Mouse (Mus musculus) ES-CJ7 (cell line): ENCODE measurements around the gene Ifit3.
"Not testable (repeated sequence)": the region's sequence is repeated elsewhere in the genome, so short reads cannot be mapped to it uniquely, and the experiment has no call there.

Experiments used
- DNase-seq: peaks from one replicate; pipeline ENCODE4 v3.0.0; 2011; ENCODE audit warnings: low read depth, low spot score

The Ifit3 gene

DNA sequence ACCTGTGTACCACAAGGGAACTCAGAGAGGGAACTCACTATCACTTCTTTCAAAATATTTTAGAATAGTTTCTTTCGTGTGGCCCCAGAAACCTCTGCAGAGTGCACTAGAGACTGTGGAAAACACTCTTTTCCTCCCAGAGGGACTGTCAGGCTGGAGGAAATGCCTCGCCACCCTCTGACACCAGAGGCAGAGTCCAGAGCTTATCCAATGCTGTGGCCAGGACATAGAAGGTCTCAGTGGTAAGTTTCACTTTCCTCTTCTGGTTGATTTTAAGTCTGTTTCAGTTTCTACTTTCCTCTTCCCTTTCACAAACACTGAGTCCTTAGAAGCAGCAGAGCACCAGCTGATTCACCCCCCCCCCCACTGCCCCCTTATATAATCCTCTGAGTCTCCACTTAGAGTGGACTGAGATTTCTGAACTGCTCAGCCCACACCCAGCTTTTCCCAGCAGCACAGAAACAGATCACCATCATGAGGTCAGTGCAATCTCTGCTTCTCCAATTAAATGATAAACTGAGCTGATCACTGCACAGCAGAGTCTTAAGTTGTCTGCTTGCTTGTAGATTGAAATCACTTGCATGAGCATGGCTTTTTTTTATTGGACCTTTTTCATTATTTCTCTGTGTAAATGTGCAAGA, at the start of gene Ifit3:
Gene Ifit3 (plus strand): TSS at position 406 of the 641 bp plus-strand sequence.
- DNase-seq = not testable (repeated sequence)

DNA sequence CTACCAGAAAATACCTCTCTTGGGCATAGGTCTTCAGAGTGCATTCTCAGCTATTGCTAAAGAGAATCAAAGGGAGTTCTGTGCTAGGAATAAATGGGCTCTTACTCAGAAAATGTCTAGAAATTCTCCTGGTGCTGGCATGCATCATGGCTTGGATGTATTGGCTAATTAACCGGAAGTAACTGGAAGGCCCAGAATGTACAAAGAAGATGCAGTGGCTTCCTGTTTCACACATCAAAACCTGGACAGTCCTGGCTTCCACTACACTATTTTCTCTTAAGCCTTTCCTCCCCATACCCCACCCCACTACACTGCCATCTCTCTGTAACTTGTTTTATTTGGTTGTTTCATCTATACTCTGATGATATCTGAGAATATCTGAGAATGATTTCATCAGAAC, 43.9 kb upstream of the Ifit3 start:
- no peak for DNase-seq

DNA sequence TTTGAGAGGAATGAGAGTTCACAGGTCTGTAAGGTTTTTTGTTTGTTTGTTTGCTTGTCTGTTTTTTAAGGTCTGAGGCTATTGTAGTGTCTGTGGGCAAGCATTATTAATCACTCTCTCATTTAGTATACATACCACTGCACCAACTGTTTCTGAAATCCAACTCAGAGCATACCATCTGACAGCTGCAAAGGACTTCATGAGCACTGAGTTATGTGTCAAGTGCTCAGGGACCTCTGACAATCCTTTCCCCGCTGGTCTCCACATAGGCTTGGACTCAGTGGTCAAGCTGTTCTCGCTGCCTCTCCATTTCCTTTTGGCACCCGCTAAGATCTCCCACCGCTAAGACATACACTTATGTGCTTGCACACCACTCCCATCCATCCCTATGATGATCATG, 37.1 kb upstream of the Ifit3 start:
- DNase-seq = no peak

DNA sequence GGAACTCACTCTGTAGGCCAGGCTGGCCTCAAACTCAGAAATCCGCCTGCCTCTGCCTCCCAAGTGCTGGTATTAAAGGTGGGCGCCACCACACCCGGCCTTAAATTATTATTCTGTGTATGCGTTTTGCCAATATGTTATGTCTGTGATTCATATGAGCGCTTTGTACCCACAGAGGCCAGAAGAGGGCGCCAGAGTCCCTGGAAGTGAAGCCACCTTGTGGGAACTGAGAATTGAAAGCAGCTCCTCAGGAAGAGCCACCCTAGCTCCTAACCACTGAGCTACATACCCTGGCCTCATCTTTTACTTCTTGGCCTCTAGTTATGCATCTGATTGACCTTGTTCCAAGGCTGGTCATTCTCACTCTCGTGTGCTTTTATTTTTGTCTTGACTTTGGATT, 35.4 kb upstream of the Ifit3 start:
- DNase-seq = peak; percentile 73

DNA sequence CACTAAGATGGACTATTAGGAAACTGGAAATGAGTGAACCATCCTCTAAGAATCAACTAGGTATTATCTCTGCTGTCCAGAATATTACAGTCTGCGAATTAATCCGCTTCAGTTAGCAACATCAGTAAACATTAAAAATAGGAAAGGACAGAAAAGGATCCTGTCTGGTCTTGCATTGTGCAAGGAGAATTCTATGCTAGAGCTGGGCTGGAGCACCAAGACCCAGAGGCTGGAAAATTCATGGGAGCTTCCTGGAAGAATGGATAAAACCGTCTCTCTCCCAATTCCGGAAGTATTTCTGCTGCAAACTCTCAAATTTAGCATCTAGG, 33.2 kb upstream of the Ifit3 start:
- DNase-seq = no peak

DNA sequence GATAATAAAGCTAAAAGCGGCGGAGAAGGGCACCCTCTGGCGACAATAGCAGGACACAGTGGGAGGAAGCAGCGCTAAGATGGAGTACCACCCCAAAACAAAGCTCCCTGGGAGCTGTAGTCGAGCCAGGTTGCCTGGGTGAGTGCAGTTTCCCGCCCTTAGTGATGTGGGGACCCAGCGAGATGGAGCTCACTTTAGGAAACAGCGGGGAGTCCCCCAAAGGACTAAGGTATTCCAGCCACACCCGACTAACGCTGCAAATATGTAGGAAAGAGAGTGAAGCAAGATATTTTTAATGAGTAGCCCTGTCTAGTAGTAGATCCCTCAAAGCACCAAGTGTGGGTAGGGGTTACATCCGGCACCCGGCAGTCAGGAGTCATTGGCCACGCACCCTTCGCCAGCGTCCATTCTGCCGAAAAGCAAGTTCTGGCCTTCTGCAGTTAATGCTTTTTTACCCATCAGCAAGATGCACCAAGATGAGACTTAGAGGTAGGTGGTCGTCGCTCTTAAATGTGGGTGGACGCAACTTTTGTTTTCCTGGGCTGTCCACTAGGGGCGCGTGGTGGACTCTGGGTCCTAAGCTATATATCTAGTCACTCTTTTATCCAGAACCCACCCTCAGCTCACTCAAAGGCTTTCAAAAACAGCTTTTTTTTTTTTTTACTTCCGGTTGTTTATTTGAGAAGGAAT, 32.7 kb upstream of the Ifit3 start, which contains the start of gene Ifit2:
Gene Ifit2 (plus strand): TSS at position 161 of the 690 bp plus-strand sequence.
- peak; percentile 77 for DNase-seq

DNA sequence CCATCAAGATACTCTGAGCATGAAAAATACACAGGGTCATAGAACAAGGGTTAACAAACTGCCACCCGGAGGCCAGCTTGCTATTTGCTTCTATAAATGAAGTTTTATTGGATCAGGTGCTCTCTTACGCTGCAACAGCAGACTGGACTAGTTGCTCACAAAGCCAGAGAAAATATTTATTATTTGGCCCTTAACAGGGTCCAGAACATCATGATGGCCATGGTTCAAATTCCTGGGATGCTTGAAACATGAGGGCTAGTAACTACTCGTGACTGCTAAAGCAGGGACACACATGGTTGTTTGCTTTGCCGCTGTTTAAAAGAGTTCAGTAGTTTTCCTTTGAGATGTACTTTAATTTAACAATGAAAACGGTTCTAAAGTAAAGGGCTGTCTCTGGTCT, 31.4 kb upstream of the Ifit3 start:
- DNase-seq = no peak

DNA sequence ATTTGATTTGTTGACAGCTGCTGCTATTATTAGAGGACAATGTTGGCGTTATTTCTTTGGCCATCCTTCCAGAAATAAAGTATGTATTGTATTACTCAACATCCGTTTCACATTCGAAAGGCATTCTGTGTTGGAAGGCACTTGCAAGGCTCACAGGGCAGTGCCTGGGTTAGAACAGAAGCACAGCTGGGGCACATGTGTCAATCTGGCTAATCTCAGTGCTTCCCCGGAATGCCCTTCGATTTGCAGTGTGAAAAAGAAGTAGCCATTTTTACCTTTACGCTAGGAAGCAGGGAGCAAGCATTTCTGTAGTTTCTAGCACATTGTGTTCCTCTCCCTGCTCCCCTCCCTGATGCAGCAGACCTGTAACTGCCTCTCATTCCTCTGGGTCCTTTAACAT, 30.3 kb upstream of the Ifit3 start:
- DNase-seq = no peak

DNA sequence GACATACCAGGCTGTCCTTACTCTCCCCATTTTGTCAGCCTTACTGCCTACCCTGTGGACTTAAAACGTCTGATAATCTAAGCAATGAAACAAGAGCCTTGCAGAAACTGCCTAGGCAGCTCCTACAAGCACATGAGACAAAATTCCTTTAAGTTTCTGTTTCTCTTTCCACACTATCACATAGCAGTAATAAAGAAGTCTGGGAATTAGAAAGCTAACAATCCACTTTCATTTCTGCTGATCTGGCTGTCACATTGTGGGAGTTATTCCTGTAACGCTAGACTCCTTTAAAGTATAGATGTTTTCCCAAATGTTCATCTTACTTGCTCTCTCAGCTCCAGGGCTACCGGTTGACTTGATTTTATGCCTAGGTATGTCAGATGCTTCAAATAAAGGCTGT, 29.8 kb upstream of the Ifit3 start:
- DNase-seq = no peak

DNA sequence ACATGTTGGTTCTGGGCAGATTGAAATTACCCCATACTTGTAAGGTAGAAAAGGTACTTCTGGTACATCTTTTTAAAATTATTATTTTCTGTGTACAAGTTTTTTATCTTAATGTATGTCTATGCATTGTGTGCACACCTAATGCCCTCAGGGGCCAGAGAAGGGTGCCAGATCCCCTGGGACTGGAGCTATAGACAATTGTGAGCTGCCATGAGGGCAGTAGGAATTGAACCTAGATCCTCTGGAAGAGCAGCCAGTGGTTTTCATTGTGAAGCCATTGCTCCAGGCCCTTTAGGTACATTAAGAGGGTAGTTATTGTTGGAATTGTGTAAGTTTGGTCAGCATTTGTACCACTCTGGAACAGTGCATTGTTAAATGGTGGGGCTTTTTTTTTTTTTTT, 29.3 kb upstream of the Ifit3 start:
- DNase-seq = no peak

DNA sequence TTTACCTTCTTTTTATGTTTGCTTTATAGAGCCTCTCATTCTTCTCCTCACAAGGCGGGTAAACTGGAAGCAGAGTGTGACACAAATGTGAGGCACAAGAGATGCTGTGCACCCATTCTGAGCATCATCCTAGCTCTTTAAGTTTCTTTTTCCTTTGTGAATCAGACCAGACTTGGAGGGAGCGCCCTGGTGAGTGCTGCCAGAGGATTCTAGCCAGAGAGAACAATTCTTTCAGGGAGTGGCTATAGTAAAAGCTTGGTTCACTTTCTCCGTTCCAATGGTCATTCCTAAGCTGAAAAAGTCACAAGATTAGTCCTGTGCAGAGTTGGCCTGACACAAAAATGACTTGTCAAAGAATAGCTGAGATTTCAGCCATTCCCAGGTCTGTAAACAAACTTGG, 26.7 kb upstream of the Ifit3 start:
- no peak for DNase-seq

DNA sequence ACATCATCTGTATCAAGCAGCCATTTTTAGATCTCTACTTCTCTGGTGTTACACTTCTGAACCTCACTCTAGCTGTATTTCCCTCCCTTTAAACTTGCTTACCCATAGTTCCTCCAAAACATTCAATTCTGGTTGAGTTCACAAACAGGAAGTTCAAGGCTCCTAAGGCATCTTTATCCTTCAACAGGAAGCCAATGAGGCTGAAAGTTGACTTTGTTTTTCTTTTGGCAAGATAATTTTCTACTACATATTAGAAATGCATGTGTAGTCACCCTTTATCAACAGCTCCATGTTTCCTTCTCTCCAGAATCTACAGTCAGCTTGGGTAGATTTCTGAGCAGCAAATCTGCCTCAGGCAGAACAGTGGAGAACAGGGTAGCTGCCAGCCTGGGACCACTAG, 20.8 kb upstream of the Ifit3 start:
- DNase-seq = no peak

DNA sequence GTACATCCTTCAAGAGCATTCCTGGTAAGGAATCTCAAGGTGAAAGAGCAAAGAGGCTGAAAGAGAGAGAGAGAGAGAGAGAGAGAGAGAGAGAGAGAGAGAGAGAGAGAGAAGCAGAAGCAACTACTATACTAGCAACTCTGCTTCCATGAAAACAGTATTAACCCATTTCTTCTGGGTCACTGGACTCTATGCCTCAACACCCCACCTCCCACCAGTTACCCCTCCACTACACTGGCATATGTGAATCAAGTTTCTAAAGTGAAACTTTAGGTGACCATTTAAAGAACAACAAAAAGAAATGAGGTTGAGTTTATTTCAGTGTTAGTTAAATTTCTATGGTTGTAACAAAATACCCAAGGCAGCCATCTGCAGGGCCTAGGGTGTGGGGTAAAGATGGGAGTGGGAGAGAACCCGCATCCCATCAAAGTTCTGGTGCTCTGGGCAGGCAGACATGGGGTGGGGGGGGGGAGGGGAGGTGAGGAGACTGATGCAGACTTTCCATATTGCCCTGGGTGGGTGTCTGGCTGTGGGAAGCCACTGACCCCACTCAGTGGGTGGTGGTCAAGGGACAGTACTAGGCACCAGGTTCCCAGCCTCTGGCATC, 17.1 kb upstream of the Ifit3 start:
- DNase-seq = no peak

DNA sequence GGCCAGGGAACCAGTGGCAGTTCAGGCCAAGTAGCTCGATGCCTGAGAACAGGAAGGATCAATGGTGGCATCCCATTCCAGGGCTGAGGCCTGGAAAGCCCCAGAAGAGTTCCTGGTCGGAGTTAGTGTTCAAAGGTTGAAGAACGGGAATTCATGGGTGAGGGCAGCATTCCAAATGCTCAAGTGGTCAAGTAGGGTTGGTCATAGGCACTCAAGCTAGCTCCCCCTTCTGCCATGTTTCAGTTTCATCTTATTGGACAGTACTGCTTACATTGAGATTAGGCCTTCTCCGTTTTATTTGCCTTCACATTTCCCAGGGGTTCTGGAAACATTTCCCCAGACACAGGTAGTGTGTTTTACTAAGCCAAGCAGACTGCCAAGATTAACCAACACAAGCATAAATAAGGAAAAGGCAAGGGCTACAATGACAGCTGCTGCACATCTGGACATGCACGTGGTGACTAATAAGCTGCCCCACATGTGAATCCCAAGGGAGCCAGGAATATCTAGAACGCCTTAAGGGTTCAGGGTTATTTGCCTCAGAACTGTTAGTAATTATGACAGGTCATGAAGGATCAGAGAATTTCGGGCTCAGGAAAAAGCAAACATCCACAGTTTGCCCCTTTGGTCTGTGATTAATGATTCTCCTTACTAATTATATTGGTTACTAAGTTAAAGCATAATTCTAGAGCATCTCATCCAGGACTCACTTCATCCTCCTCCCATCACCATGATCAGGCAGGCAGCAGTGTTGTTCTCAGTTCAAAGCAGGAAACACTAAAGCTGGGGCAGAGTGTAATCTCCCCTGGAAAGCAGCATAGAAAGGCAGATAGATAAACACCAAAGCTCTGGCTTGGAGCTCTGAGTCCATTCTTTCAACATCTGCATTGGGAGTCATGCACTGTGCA, 14.1 kb upstream of the Ifit3 start:
- no peak for DNase-seq

DNA sequence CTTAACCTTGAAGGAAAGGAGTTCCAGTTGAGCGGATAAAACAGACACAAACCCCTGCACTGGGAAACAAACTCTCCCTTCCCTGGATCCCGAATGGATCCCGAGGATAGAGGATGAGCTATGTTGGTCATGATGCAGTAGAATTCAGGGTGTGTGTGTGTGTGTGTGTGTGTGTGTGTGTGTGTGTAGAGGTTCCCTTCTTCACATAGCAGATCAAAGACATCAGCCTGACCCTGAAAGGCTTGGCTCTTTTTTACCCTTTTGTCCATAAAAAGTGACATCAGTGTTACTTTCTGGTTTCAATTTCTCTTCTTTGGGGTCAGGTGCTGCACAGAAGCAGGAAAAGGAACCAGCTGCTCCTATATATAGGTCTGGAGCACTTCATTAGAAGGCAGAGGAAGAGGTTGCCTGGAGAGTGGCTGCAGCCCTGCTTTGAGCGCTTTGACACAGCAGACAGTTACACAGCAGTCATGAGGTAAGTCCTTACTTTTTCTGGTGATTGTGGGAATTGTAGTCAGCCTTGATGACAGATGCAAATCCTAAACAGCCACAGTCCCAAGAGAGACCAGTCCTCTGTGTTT, 13.3 kb upstream of the Ifit3 start:
- DNase-seq = no peak

DNA sequence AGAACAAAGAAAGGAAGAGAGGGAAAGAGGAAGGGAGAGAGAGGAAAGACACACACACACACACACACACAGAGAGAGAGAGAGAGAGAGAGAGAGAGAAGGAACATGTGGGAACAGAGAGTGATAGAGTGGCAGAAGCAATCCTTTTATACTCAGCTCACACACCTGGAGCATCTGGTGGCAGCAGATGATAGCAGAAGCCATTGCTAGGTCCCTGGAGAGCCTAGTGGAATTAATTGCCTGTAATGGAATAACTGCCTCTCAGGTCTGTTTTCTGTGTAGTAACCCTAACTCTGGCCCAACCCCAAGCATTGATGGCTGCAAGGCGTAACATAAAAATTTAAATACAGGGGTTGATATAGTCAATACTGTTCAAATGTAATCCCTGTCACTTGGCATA, 12.3 kb upstream of the Ifit3 start:
- no peak for DNase-seq

DNA sequence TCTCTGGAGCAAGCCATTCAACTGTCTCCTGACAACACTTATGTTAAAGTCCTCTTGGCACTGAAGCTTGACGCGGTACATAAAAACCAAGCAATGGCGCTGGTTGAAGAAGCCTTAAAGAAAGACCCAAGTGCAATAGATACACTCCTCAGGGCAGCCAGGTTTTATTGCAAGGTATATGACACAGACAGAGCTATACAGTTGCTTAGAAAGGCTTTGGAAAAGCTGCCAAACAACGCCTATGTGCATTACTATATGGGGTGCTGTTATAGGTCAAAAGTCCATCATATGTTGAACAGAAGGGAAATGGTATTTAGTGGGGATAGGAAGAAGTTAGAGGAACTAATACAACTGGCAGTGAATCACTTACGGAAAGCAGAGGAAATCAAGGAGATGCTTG, 9.7 kb upstream of the Ifit3 start:
- no peak for DNase-seq

DNA sequence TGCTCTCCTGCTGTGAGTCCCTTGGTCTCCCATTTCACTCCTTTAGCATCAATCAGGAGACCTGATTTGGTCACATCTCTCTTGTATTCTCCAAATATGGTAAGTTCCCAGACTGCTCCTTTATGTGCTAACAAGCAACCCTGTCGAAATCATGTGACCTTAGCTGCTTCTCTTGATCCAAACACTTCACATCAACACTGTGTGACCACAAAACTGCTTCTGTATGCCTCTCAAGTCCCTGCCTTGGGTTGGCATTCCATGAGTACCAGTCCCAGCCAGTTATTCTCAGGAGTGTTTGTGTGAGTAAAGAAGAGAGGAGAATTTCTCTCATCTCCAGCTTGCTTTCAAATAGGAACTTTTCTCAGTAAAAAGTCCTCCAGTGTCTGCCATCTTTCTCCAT, 6.2 kb upstream of the Ifit3 start:
- no peak for DNase-seq

DNA sequence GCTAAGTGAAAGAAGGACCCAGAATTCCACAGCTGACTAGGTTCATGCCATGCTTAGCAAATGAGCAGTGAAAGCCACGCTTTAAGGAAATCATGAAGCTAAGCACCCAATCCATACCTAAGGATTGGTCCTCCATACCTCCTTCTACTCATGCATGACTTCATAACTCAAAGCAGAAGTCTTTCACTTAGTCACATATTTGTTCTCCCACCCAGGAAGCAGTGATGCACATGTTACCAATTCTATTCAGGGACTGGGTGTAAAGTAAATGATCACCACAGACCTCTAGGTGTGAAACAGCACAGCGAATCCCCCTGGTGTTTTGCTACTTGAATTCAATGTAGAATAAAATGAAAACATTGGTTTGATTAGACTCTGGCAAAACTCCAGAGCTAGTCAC, 635 bp upstream of the Ifit3 start:
- DNase-seq = not testable (repeated sequence)

DNA sequence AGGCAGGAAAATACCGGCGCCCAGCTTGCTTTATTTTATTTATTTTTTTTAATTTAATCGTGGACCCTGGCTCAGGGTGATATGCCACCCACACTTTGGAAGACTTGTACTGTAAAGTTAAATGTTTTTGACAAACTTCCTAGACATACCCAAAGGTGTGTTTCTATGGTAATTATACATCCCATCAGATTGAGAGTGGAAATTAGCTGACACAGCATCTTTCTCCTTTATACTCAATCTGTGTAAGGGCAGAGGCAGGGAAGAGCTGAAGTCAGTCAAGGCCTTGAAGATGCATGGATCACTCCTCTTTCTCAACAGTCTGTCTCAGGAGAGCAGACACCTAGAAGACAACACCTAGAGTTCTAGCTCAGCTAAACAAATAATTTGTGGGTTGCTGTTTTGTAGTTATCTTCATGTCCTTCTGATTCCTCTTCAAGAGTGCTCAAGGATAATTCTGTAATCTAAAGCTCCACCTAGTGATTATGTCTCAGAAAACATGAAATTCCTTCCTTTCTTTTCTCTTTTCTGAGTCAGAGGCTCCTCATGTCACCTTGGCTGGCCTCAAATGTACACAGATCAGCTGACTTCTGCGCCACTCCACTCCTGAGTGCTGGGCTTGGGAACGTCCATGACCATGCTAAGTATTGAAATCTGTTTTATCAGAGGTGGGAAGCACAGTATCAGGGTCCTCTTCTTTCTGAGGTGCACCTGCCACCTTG, 2.6 kb downstream of the Ifit3 start:
- DNase-seq = not testable (repeated sequence)
